Mouse (Mus musculus): ENCODE results near the gene Smarcd3. TPM values are rescaled to one million over a fixed set of nuclear protein-coding genes. Genes with fewer than 3 reads are reported as not detected.

Gene Smarcd3
- 35.6 and 36.2 TPM in 2 replicates for polyA plus RNA-seq (2014; fragmentation: Nextera tagmentation; extraction: Ambion mirVana)

DNA sequence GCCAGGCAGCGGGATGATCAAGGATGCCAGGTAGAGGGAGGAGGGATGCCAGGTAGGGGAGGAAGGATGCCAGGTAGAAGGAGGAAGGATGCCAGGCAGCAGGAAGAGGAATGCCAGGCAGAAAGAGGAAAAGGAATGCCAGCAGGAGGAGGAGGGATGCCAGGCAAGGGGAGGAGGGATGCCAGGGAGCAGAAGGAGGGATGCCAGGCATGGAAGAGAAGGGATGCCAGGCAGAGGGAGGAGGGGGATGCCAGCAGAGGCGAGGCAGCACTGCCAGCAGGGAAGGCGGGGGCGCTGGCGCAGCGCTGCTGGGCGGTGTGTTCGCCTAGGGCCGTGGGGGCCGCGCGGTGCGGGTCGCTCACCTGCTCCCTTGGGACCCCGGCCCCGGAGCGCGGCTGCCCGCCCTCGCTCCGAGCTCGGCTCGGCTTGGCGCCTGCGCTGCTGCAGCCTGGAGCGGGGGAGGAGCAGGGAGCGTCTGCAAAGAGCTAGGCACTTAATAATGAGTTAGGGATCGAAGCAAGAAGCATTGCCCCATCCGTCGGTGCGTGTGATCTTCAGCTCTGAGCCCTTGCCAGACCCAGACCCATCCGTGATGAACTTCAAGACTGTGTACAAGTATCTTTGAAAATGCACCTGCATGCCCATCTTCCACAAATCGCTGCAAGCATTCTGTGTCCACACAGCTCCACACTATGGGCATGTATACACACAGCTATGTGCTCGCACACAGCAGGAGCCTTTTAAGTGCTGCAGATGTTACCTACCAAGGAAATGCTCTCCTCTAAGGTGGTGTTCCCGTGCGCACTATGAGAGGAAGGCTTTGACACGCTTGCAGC lies at the start of gene Smarcd3:
TSS of gene Smarcd3 (minus strand) at position 426 of the 836 bp plus-strand sequence.
- WGBS, result 3% methylated on average over 33 of the region's 37 CpGs
- peak within 1 kb of the TSS; percentile 43 for H3K4me3 ChIP-seq (ENCODE audit: low read depth, low read length)
- no peaks in the 10 kb centered on the region for H3K9me3 ChIP-seq (ENCODE audit: control insufficient read depth, low read depth, low read length)
- H3K27ac ChIP-seq (ENCODE audit: low read length), result no peak within 1 kb of the TSS
- H3K4me1 ChIP-seq (ENCODE audit: control insufficient read depth, insufficient read depth, low read length), result no peaks in the 10 kb centered on the region
- peak; percentile 50; the same call in 1 of the 2 replicates for ATAC-seq (ENCODE audit: insufficient number of reproducible peaks, insufficient read depth, low FRiP score, low read depth)
- peak within 1 kb of the TSS; percentile 78 for H3K4me2 ChIP-seq (replicated peaks; ENCODE audit: low read depth, low read length)
- H3K27me3 ChIP-seq (ENCODE audit: control insufficient read depth, insufficient read depth, low read length), result no peaks in the 10 kb centered on the region
- no peaks in the 10 kb centered on the region for H3K36me3 ChIP-seq (ENCODE audit: control insufficient read depth, insufficient read depth, low read length)
- H3K9ac ChIP-seq (replicated peaks; ENCODE audit: low read depth, low read length), result peak within 1 kb of the TSS; percentile 39; the same call in 1 of the 2 replicates

DNA sequence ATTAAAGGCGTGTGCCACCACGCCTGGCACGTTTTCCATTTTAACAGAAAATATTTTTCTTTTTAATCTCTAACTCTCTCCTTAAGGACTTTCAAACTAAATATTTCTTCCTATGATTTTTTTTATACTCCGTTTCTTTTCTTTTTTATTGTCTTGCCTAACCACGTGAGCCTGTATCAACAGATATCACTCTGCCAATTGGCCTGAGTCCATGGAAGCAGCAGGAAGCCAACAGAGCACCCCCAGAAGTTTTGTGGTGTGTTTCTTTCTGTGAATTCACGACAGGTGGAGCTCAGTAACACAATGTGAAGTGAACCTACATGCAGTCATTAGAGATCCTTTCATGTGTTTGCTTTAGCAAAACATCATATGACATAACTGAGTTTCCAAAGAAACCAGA lies 37.2 kb upstream of the Smarcd3 start:
- 78% methylated on average over 6 of the region's 6 CpGs for WGBS
- ATAC-seq (ENCODE audit: insufficient number of reproducible peaks, insufficient read depth, low FRiP score, low read depth), result no peak
- no peaks in the 10 kb centered on the region for H3K27me3 ChIP-seq (ENCODE audit: control insufficient read depth, insufficient read depth, low read length)

DNA sequence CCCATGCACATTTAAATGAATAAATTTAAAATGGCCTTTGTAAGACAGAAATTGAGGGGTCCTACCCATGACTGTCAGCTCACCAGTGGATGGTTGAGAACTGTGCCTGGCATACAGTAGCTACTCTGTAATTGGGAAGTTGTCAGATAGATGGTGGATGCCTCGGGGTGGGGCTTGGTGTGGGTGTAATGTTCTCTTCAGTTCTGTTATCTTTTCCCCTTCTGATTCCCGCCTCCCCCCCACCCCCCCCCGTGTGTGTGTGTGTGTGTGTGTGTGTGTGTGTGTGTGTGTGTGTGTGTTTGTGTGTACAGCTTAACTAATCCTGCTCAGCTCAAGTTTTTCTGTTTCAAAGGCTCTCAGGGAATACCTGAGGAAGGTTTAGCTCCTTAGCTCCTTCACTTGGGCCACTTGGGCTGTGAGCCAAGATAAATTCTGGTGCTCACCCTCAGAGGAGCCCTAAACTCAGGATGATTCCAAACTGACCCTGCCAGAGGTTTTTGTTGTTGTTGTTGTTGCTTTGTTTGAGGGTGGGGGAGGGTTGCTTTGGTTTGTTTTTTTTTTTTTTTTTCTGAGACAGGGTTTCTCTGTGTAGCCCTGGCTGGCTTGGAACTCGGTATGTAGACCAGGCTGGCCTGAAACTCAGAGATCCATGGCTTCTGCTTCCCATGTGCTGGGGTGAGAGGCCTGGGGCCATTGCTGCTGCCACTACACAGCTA lies 35.7 kb upstream of the Smarcd3 start:
- Histone ChIP-seq H3K36me3 (ENCODE audit: control insufficient read depth, insufficient read depth, low read length) (no peaks in the 10 kb centered on the region), H3K4me3 (ENCODE audit: low read depth, low read length) (no peak overlapping the region), H3K9ac (replicated peaks; ENCODE audit: low read depth, low read length) (no peak overlapping the region), H3K27ac (ENCODE audit: low read length) (no peak overlapping the region), H3K4me1 (ENCODE audit: control insufficient read depth, insufficient read depth, low read length) (no peaks in the 10 kb centered on the region), H3K27me3 (ENCODE audit: control insufficient read depth, insufficient read depth, low read length) (no peaks in the 10 kb centered on the region), H3K9me3 (ENCODE audit: control insufficient read depth, low read depth, low read length) (no peaks in the 10 kb centered on the region), H3K4me2 (replicated peaks; ENCODE audit: low read depth, low read length) (no peak overlapping the region)
- no peak for ATAC-seq (ENCODE audit: insufficient number of reproducible peaks, insufficient read depth, low FRiP score, low read depth)
- WGBS, result 72% methylated on average over 4 of the region's 4 CpGs

More for the DNA sequence above, 37.2 kb upstream of the Smarcd3 start:
- Histone ChIP-seq H3K4me3 (ENCODE audit: low read depth, low read length) (no peak overlapping the region), H3K9ac (replicated peaks; ENCODE audit: low read depth, low read length) (no peak overlapping the region), H3K9me3 (ENCODE audit: control insufficient read depth, low read depth, low read length) (no peaks in the 10 kb centered on the region), H3K27ac (ENCODE audit: low read length) (no peak overlapping the region), H3K4me1 (ENCODE audit: control insufficient read depth, insufficient read depth, low read length) (no peaks in the 10 kb centered on the region), H3K36me3 (ENCODE audit: control insufficient read depth, insufficient read depth, low read length) (no peaks in the 10 kb centered on the region), H3K4me2 (replicated peaks; ENCODE audit: low read depth, low read length) (no peak overlapping the region)

DNA sequence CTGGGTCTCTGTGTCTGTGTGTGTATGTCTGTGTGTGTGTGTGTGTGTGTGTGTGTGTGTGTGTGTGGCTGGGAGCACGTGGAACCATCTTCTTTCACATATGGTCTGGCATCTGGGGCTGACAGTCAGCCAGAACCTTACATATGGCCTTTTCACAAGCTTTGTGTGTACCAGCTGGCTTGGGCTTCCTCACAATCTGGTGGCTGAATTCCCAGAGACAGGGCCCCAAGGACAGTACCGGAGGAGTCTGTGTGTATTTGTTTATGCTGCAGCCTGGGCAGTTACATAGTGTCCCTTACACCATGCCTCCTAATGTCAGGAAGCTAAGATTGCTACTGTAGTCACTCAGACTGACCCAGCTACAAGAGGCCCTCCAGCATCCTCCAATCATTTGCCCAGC lies 32.9 kb upstream of the Smarcd3 start:
- 49% methylated on average over 2 of the region's 2 CpGs for WGBS

DNA sequence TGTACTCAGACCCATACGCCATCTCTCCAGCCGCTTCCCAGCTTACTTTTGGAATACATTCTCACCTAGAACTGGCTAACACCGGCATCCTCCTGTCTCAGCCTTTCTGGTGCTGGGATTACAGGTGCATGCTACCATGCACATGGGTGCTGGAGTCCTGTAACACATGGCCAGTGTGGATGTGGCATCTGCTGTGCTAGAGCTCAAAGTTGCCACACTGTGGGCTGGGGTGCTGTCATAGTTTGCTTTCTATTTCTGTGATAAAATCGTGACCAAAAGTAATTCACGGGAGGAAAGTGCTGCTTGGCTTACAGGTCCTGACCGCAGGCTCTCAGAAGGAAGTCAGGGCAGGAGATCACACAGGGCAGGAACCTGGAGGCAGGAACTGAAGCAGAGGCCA lies 30.3 kb upstream of the Smarcd3 start:
- H3K4me3 ChIP-seq (ENCODE audit: low read depth, low read length), result no peak overlapping the region
- 73% methylated on average over 6 of the region's 6 CpGs for WGBS
- no peak overlapping the region for H3K9ac ChIP-seq (replicated peaks; ENCODE audit: low read depth, low read length)
- no peak overlapping the region for H3K4me2 ChIP-seq (replicated peaks; ENCODE audit: low read depth, low read length)
- no peaks in the 10 kb centered on the region for H3K27me3 ChIP-seq (ENCODE audit: control insufficient read depth, insufficient read depth, low read length)
- no peaks in the 10 kb centered on the region for H3K36me3 ChIP-seq (ENCODE audit: control insufficient read depth, insufficient read depth, low read length)
- H3K27ac ChIP-seq (ENCODE audit: low read length), result no peak overlapping the region
- no peaks in the 10 kb centered on the region for H3K9me3 ChIP-seq (ENCODE audit: control insufficient read depth, low read depth, low read length)
- no peak for ATAC-seq (ENCODE audit: insufficient number of reproducible peaks, insufficient read depth, low FRiP score, low read depth)
- H3K4me1 ChIP-seq (ENCODE audit: control insufficient read depth, insufficient read depth, low read length), result no peaks in the 10 kb centered on the region

More for the DNA sequence above, 32.9 kb upstream of the Smarcd3 start:
- no peaks in the 10 kb centered on the region for H3K27me3 ChIP-seq (ENCODE audit: control insufficient read depth, insufficient read depth, low read length)
- no peak overlapping the region for H3K4me2 ChIP-seq (replicated peaks; ENCODE audit: low read depth, low read length)
- no peaks in the 10 kb centered on the region for H3K9me3 ChIP-seq (ENCODE audit: control insufficient read depth, low read depth, low read length)
- no peak overlapping the region for H3K27ac ChIP-seq (ENCODE audit: low read length)
- no peak overlapping the region for H3K4me3 ChIP-seq (ENCODE audit: low read depth, low read length)
- H3K9ac ChIP-seq (replicated peaks; ENCODE audit: low read depth, low read length), result no peak overlapping the region
- H3K36me3 ChIP-seq (ENCODE audit: control insufficient read depth, insufficient read depth, low read length), result no peaks in the 10 kb centered on the region
- no peak for ATAC-seq (ENCODE audit: insufficient number of reproducible peaks, insufficient read depth, low FRiP score, low read depth)
- no peaks in the 10 kb centered on the region for H3K4me1 ChIP-seq (ENCODE audit: control insufficient read depth, insufficient read depth, low read length)

DNA sequence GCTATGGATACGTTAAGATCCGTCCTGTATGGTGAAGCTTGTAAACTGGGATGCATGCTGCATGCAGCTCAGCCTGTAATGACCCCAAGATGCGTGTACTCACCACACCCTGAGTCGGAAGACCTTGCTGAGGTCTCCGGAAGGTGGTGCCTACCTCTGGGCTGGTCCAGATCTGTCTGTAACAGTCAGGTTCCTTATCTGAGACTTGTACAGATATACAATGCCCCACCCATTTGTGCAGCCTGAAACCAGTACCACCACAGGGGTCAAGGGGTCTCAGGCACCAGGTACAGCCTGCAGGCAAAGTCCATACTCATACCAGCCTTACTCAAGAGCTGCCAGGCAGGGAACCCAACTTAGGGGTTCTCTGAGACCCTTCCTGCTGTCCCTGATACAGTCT lies 28.6 kb upstream of the Smarcd3 start:
- no peaks in the 10 kb centered on the region for H3K27me3 ChIP-seq (ENCODE audit: control insufficient read depth, insufficient read depth, low read length)
- 0 out of 2 replicates have a peak, but pooled peaks have one; percentile 3 for ATAC-seq (ENCODE audit: insufficient number of reproducible peaks, insufficient read depth, low FRiP score, low read depth)
- no peaks in the 10 kb centered on the region for H3K4me1 ChIP-seq (ENCODE audit: control insufficient read depth, insufficient read depth, low read length)
- 88% methylated on average over 5 of the region's 5 CpGs for WGBS
- no peaks in the 10 kb centered on the region for H3K9me3 ChIP-seq (ENCODE audit: control insufficient read depth, low read depth, low read length)
- H3K4me3 ChIP-seq (ENCODE audit: low read depth, low read length), result no peak overlapping the region
- no peak overlapping the region for H3K4me2 ChIP-seq (replicated peaks; ENCODE audit: low read depth, low read length)
- no peak overlapping the region for H3K9ac ChIP-seq (replicated peaks; ENCODE audit: low read depth, low read length)
- H3K36me3 ChIP-seq (ENCODE audit: control insufficient read depth, insufficient read depth, low read length), result no peaks in the 10 kb centered on the region
- H3K27ac ChIP-seq (ENCODE audit: low read length), result no peak overlapping the region

DNA sequence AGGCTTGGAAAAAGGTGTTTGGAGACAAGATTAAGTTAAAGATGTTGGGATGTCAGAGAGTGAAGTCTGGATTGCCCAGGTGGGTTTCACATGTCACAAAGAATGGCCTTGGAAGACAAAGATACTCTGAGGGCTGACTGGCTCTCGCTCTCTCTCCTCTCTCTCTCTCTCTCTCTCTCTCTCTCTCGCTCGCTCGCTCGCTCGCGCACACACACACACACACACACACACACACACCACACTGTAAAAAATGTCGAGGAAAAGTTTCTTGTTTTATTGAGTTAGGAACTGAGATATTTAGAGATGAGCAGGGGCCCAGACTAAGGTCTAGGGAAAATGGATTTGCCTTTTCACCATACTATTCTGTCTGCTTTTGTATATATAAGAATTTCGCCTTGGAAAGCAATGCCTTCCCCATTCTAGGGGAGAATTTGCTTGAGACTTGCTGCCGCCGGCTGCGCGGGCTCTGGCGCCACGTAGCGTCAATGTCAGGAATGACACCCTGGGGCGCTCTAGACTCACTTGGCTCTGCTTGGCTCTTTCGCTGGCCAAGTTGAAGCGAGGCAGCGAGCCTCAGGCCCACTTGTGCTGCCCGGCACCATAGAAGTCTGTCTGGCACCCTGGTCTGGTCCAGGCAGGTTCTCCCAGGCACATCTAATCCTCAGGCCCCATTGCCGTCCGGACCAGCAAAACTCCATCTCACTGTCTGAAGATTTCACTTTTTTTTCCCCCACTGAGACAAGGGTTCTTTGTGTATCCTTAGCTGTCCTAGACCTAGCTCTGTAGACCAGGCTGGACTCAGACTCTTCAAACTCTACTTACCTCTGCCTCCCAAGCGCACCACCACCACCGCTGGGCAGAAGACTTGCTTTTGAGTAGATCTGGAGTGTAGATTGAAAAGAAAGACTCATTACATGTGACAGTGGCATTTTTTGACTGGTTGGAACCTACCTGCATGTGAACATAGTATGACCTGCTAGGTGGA lies 27.8 kb upstream of the Smarcd3 start:
- Histone ChIP-seq H3K36me3 (ENCODE audit: control insufficient read depth, insufficient read depth, low read length) (no peaks in the 10 kb centered on the region), H3K9ac (replicated peaks; ENCODE audit: low read depth, low read length) (no peak overlapping the region)
- 25% methylated on average over 25 of the region's 25 CpGs for WGBS

DNA sequence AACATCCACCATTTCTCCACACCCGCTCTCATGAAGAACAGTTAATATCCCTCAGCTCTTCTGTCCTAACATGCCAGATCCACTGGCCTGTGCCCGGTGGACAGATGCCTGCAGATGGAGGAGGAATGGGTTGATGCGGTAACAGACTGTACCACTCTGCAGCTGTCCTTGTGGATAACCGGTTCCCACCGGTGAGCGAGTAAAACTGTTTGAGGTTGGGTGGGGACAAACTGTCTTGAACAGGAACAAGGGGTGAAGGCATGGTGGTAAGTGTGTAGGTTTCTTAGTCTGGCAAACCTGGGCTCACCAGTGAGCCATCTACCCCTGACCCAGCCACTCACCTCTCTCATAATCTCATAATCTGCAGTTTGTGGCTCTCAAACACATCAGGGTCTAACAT lies 27.1 kb upstream of the Smarcd3 start:
- 80% methylated on average over 6 of the region's 6 CpGs for WGBS
- Histone ChIP-seq H3K27me3 (ENCODE audit: control insufficient read depth, insufficient read depth, low read length) (no peaks in the 10 kb centered on the region), H3K27ac (ENCODE audit: low read length) (no peak overlapping the region), H3K9ac (replicated peaks; ENCODE audit: low read depth, low read length) (no peak overlapping the region), H3K4me2 (replicated peaks; ENCODE audit: low read depth, low read length) (no peak overlapping the region), H3K9me3 (ENCODE audit: control insufficient read depth, low read depth, low read length) (no peaks in the 10 kb centered on the region), H3K36me3 (ENCODE audit: control insufficient read depth, insufficient read depth, low read length) (no peaks in the 10 kb centered on the region), H3K4me1 (ENCODE audit: control insufficient read depth, insufficient read depth, low read length) (no peaks in the 10 kb centered on the region), H3K4me3 (ENCODE audit: low read depth, low read length) (no peak overlapping the region)
- no peak for ATAC-seq (ENCODE audit: insufficient number of reproducible peaks, insufficient read depth, low FRiP score, low read depth)

More for the DNA sequence above, 27.8 kb upstream of the Smarcd3 start:
- Histone ChIP-seq H3K27ac (ENCODE audit: low read length) (no peak overlapping the region), H3K9me3 (ENCODE audit: control insufficient read depth, low read depth, low read length) (no peaks in the 10 kb centered on the region), H3K4me2 (replicated peaks; ENCODE audit: low read depth, low read length) (no peak overlapping the region), H3K27me3 (ENCODE audit: control insufficient read depth, insufficient read depth, low read length) (no peaks in the 10 kb centered on the region), H3K4me1 (ENCODE audit: control insufficient read depth, insufficient read depth, low read length) (no peaks in the 10 kb centered on the region), H3K4me3 (ENCODE audit: low read depth, low read length) (no peak overlapping the region)
- peak; percentile 57 for ATAC-seq (ENCODE audit: insufficient number of reproducible peaks, insufficient read depth, low FRiP score, low read depth)
